Mouse (Mus musculus): ENCODE data around the gene Vps13d. TPM values are rescaled to one million over a fixed set of nuclear protein-coding genes. Genes with fewer than 3 reads are reported as not detected.

Vps13d gene
- polyA plus RNA-seq, 1 experiment from 2014 or later = 8.9 TPM

DNA sequence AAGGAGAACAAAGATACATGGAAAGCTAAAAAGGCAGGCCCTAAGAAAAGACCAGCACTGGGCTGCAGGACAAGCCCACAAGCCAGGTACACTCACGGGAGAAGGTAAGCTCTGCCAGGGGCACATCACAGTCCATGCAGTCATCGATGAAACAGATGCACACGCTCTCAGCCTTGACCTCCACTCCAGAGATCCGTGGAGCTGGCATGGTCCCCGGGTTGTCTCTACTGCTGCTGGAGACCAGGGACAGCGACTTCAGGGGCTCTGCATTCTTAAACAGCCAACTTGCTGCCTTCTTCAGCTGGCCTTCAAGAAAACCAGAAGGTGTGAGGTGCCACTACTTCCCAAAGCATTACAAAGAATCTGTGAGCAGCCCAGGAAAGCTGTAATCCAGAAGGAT is 84.1 kb downstream of the Vps13d start:
- Histone ChIP-seq H3K9me3 (replicated peaks; ENCODE audit: control insufficient read depth, low read length, poor library complexity, severe bottlenecking) (no peaks in the 10 kb centered on the region), H3K27ac (ENCODE audit: low read length) (no peak overlapping the region), H3K36me3 (ENCODE audit: control insufficient read depth, insufficient read depth, low read length) (peaks cover 44% of the 10 kb centered on the region), H3K4me1 (ENCODE audit: control insufficient read depth, insufficient read depth, low read length) (no peaks in the 10 kb centered on the region), H3K4me3 (ENCODE audit: low read depth, low read length) (no peak overlapping the region), H3K4me2 (ENCODE audit: low read length) (no peak overlapping the region), H3K9ac (ENCODE audit: low read depth, low read length) (no peak overlapping the region), H3K27me3 (ENCODE audit: control insufficient read depth, insufficient read depth, low read depth, low read length) (no peaks in the 10 kb centered on the region)
- WGBS = 90% methylated on average over 6 of the region's 6 CpGs
- no peak for ATAC-seq

- Histone ChIP-seq H3K27me3 (ENCODE audit: control insufficient read depth, insufficient read depth, low read depth, low read length) (no peaks in the 10 kb centered on the region), H3K9ac (ENCODE audit: low read depth, low read length) (no peak overlapping the region), H3K9me3 (replicated peaks; ENCODE audit: control insufficient read depth, low read length, poor library complexity, severe bottlenecking) (no peaks in the 10 kb centered on the region), H3K4me3 (ENCODE audit: low read depth, low read length) (no peak overlapping the region), H3K4me1 (ENCODE audit: control insufficient read depth, insufficient read depth, low read length) (no peaks in the 10 kb centered on the region), H3K4me2 (ENCODE audit: low read length) (no peak overlapping the region), H3K36me3 (ENCODE audit: control insufficient read depth, insufficient read depth, low read length) (peaks cover 33% of the 10 kb centered on the region), H3K27ac (ENCODE audit: low read length) (no peak overlapping the region)
- WGBS = 86% methylated on average over 6 of the region's 6 CpGs
- ATAC-seq = no peak
Observed at GRCm38 (mm10) chr4:145106796-145107195, 88.0 kb downstream of the Vps13d start.

- Histone ChIP-seq H3K27me3 (ENCODE audit: control insufficient read depth, insufficient read depth, low read depth, low read length) (no peaks in the 10 kb centered on the region), H3K4me1 (ENCODE audit: control insufficient read depth, insufficient read depth, low read length) (no peaks in the 10 kb centered on the region), H3K4me3 (ENCODE audit: low read depth, low read length) (no peak overlapping the region), H3K4me2 (ENCODE audit: low read length) (no peak overlapping the region), H3K27ac (ENCODE audit: low read length) (no peak overlapping the region), H3K9ac (ENCODE audit: low read depth, low read length) (no peak overlapping the region), H3K9me3 (replicated peaks; ENCODE audit: control insufficient read depth, low read length, poor library complexity, severe bottlenecking) (no peaks in the 10 kb centered on the region), H3K36me3 (ENCODE audit: control insufficient read depth, insufficient read depth, low read length) (peaks cover 29% of the 10 kb centered on the region)
- no peak for ATAC-seq
- WGBS = 38% methylated on average over 6 of the region's 6 CpGs
Observed at GRCm38 (mm10) chr4:145105319-145105718, 89.5 kb downstream of the Vps13d start.

GRCm38 (mm10) chr4:145104917-145105316 is 89.9 kb downstream of the Vps13d start:
- Histone ChIP-seq H3K9me3 (replicated peaks; ENCODE audit: control insufficient read depth, low read length, poor library complexity, severe bottlenecking) (no peaks in the 10 kb centered on the region), H3K9ac (ENCODE audit: low read depth, low read length) (no peak overlapping the region), H3K27ac (ENCODE audit: low read length) (peak overlapping the region; percentile 18; the same call in 1 of the 2 replicates), H3K4me1 (ENCODE audit: control insufficient read depth, insufficient read depth, low read length) (no peaks in the 10 kb centered on the region), H3K36me3 (ENCODE audit: control insufficient read depth, insufficient read depth, low read length) (peaks cover 25% of the 10 kb centered on the region), H3K27me3 (ENCODE audit: control insufficient read depth, insufficient read depth, low read depth, low read length) (no peaks in the 10 kb centered on the region), H3K4me2 (ENCODE audit: low read length) (no peak overlapping the region), H3K4me3 (ENCODE audit: low read depth, low read length) (no peak overlapping the region)
- 7% methylated on average over 2 of the region's 2 CpGs for WGBS
- peak; percentile 82 for ATAC-seq

GRCm38 (mm10) chr4:145103617-145104016 is 91.2 kb downstream of the Vps13d start:
- H3K4me2 ChIP-seq (ENCODE audit: low read length) = no peak overlapping the region
- H3K36me3 ChIP-seq (ENCODE audit: control insufficient read depth, insufficient read depth, low read length) = peaks cover 18% of the 10 kb centered on the region
- H3K27me3 ChIP-seq (ENCODE audit: control insufficient read depth, insufficient read depth, low read depth, low read length) = no peaks in the 10 kb centered on the region
- H3K27ac ChIP-seq (ENCODE audit: low read length) = no peak overlapping the region
- no peaks in the 10 kb centered on the region for H3K9me3 ChIP-seq (replicated peaks; ENCODE audit: control insufficient read depth, low read length, poor library complexity, severe bottlenecking)
- H3K4me1 ChIP-seq (ENCODE audit: control insufficient read depth, insufficient read depth, low read length) = no peaks in the 10 kb centered on the region
- ATAC-seq = no peak
- no peak overlapping the region for H3K4me3 ChIP-seq (ENCODE audit: low read depth, low read length)
- no peak overlapping the region for H3K9ac ChIP-seq (ENCODE audit: low read depth, low read length)

DNA sequence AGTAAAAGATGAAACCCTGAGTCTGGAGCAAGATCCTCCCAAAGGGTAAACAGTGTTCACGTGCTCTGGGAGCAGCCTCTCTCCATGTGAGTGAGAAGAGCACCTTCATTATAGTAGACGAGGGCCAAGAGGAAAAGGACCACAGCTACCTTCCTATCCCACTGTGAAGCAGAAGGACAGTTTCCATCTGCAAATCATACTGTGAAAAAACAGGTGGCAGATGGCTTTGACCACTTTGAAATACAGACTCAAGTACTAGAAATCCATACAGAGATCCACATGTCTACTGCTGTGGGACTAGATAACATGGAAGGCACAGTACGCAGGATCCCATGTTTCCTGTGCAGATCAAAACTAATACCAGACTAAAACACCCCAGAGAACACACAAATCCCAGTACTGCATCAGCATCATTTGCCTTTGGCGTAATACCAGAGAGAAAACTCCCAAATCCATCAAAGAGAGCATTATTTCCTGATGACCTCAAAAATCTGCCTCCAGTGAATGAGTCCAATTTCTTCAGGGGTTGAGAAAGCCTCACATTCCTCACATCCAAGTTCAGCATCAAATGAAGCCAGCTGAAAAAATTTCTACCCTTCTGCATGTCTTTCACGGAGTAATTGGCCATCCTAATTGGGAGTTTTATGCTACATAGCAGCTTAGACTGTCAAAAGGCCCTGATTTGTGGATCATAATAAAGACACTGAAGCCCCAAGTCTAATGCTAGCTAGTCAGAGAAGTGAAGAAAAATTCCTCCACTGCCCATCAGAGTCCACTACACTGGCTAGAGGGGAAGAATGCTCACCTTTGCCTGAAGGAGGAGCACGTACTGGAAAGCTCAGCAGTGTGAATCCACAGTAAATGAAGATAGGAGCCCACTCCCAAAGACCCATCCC is 92.7 kb downstream of the Vps13d start:
- H3K4me1 ChIP-seq (ENCODE audit: control insufficient read depth, insufficient read depth, low read length) = no peaks in the 10 kb centered on the region
- H3K4me3 ChIP-seq (ENCODE audit: low read depth, low read length) = no peak overlapping the region
- H3K4me2 ChIP-seq (ENCODE audit: low read length) = no peak overlapping the region
- no peak overlapping the region for H3K27ac ChIP-seq (ENCODE audit: low read length)
- H3K27me3 ChIP-seq (ENCODE audit: control insufficient read depth, insufficient read depth, low read depth, low read length) = no peaks in the 10 kb centered on the region
- no peak overlapping the region for H3K9ac ChIP-seq (ENCODE audit: low read depth, low read length)
- no peaks in the 10 kb centered on the region for H3K9me3 ChIP-seq (replicated peaks; ENCODE audit: control insufficient read depth, low read length, poor library complexity, severe bottlenecking)
- WGBS = 83% methylated on average over 6 of the region's 6 CpGs
- H3K36me3 ChIP-seq (ENCODE audit: control insufficient read depth, insufficient read depth, low read length) = peaks cover 11% of the 10 kb centered on the region; the same call in 1 of the 2 replicates
- ATAC-seq = no peak

- Histone ChIP-seq H3K9me3 (replicated peaks; ENCODE audit: control insufficient read depth, low read length, poor library complexity, severe bottlenecking) (no peaks in the 10 kb centered on the region), H3K4me1 (ENCODE audit: control insufficient read depth, insufficient read depth, low read length) (no peaks in the 10 kb centered on the region), H3K27me3 (ENCODE audit: control insufficient read depth, insufficient read depth, low read depth, low read length) (no peaks in the 10 kb centered on the region), H3K4me2 (ENCODE audit: low read length) (no peak overlapping the region), H3K9ac (ENCODE audit: low read depth, low read length) (no peak overlapping the region), H3K36me3 (ENCODE audit: control insufficient read depth, insufficient read depth, low read length) (peaks cover 20% of the 10 kb centered on the region), H3K27ac (ENCODE audit: low read length) (no peak overlapping the region), H3K4me3 (ENCODE audit: low read depth, low read length) (no peak overlapping the region)
- 90% methylated on average over 6 of the region's 6 CpGs for WGBS
- no peak for ATAC-seq
Observed at GRCm38 (mm10) chr4:145099853-145100252, 95.0 kb downstream of the Vps13d start.

- Histone ChIP-seq H3K27me3 (ENCODE audit: control insufficient read depth, insufficient read depth, low read depth, low read length) (no peaks in the 10 kb centered on the region), H3K9ac (ENCODE audit: low read depth, low read length) (no peak overlapping the region), H3K4me2 (ENCODE audit: low read length) (no peak overlapping the region), H3K9me3 (replicated peaks; ENCODE audit: control insufficient read depth, low read length, poor library complexity, severe bottlenecking) (no peaks in the 10 kb centered on the region), H3K27ac (ENCODE audit: low read length) (no peak overlapping the region), H3K4me3 (ENCODE audit: low read depth, low read length) (no peak overlapping the region), H3K36me3 (ENCODE audit: control insufficient read depth, insufficient read depth, low read length) (peaks cover 24% of the 10 kb centered on the region), H3K4me1 (ENCODE audit: control insufficient read depth, insufficient read depth, low read length) (no peaks in the 10 kb centered on the region)
- no peak for ATAC-seq
- WGBS = 86% methylated on average over 1 of the region's 1 CpGs
Observed at GRCm38 (mm10) chr4:145099344-145099743, 95.5 kb downstream of the Vps13d start.

- Histone ChIP-seq H3K4me3 (ENCODE audit: low read depth, low read length) (no peak overlapping the region), H3K36me3 (ENCODE audit: control insufficient read depth, insufficient read depth, low read length) (peaks cover 32% of the 10 kb centered on the region), H3K9ac (ENCODE audit: low read depth, low read length) (no peak overlapping the region), H3K4me2 (ENCODE audit: low read length) (no peak overlapping the region), H3K27ac (ENCODE audit: low read length) (no peak overlapping the region), H3K4me1 (ENCODE audit: control insufficient read depth, insufficient read depth, low read length) (no peaks in the 10 kb centered on the region), H3K9me3 (replicated peaks; ENCODE audit: control insufficient read depth, low read length, poor library complexity, severe bottlenecking) (no peaks in the 10 kb centered on the region), H3K27me3 (ENCODE audit: control insufficient read depth, insufficient read depth, low read depth, low read length) (no peaks in the 10 kb centered on the region)
- ATAC-seq = no peak
- 94% methylated on average over 3 of the region's 3 CpGs for WGBS
Observed at GRCm38 (mm10) chr4:145097974-145098373, 96.8 kb downstream of the Vps13d start.
